Mouse (Mus musculus) liver, embryonic 16.5 days (tissue): ENCODE measurements around the gene Zfp683. TPM values are rescaled to one million over a fixed set of nuclear protein-coding genes. Genes with fewer than 3 reads are reported as not detected.
A peak's percentile ranks its signal among the peaks of the same experiment; 100 is the strongest.

ENCODE experiments used
- ATAC-seq: fragments of 200-750 bp; cut with Nextera tagmentation; 2 replicates; pipeline ENCODE4 v1.8.0; 2017; ENCODE audit warnings: low read depth, mild to moderate bottlenecking, moderate number of reproducible peaks, moderate library complexity
- H3K27ac ChIP-seq: fragments of 300-500 bp; sonication (generic); 2 replicates; pipeline ENCODE4 v1.5.1; 2014; ENCODE audit warnings: mild to moderate bottlenecking, low read length
- H3K27me3 ChIP-seq: fragments of 300-500 bp; sonication (generic); 2 replicates; pipeline ENCODE4 v1.6.1; 2014; ENCODE audit warnings: low read depth, low read length, mixed read lengths; ENCODE audit not compliant: control insufficient read depth, insufficient read depth
- H3K36me3 ChIP-seq: fragments of 300-500 bp; sonication (generic); 2 replicates; pipeline ENCODE4 v1.6.1; 2014; ENCODE audit warnings: mild to moderate bottlenecking; ENCODE audit not compliant: control insufficient read depth, insufficient read depth
- H3K4me1 ChIP-seq: fragments of 300-500 bp; sonication (generic); 2 replicates; pipeline ENCODE4 v1.6.1; 2014; ENCODE audit warnings: low read depth, low read length, mixed read lengths; ENCODE audit not compliant: control insufficient read depth
- H3K4me2 ChIP-seq: fragments of 300-500 bp; sonication (generic); 2 replicates; pipeline ENCODE4 v1.6.1; 2014; ENCODE audit warnings: low read depth, low read length, mixed read lengths
- H3K4me3 ChIP-seq: fragments of 300-500 bp; sonication (generic); 2 replicates; pipeline ENCODE4 v1.5.1; 2014; ENCODE audit warnings: low read depth, mild to moderate bottlenecking, low read length
- H3K9ac ChIP-seq: fragments of 300-500 bp; sonication (generic); 2 replicates; pipeline ENCODE4 v1.6.1; 2014; ENCODE audit warnings: low read depth, low read length
- H3K9me3 ChIP-seq: fragments of 300-500 bp; sonication (generic); replicated peaks from 2 replicates; pipeline ENCODE4 v1.6.1; 2016; ENCODE audit warnings: low read length; ENCODE audit not compliant: control insufficient read depth
- WGBS: fragments of 180-500 bp; shearing (Covaris S2); extraction: QIAGEN DNeasy Blood & Tissue Kit; methylation state at CpG from one replicate; pipeline ENCODE4 v1.1.7; 2014; ENCODE audit not compliant: insufficient replicate concordance; 5-methylcytosine and 5-hydroxymethylcytosine counted together
- polyA plus RNA-seq: library from polyadenylated mRNA; unstranded; fragments of >200 nt; fragmentation: Nextera tagmentation; extraction: Ambion mirVana; gene quantifications from 2 replicates; pipeline ENCODE4 v1.2.1, GENCODE M21; 2015

Zfp683 gene
- polyA plus RNA-seq, 1 experiment from 2014 or later = not detected

- Histone ChIP-seq H3K4me1 (peaks cover 9% of the 10 kb centered on the region), H3K4me2 (no peak overlapping the region), H3K27ac (no peak overlapping the region), H3K9ac (no peak overlapping the region), H3K4me3 (no peak overlapping the region), H3K27me3 (peaks cover 6% of the 10 kb centered on the region), H3K9me3 (no peaks in the 10 kb centered on the region), H3K36me3 (no peaks in the 10 kb centered on the region)
- WGBS = 61% methylated on average over 18 of the region's 18 CpGs
- no peak for ATAC-seq
Observed at GRCm38 (mm10) chr4:134061166-134061830, 7.7 kb downstream of the Zfp683 start.

GRCm38 (mm10) chr4:134061944-134062446, 8.4 kb downstream of the Zfp683 start:
- Histone ChIP-seq H3K27ac (no peak overlapping the region), H3K4me1 (peaks cover 9% of the 10 kb centered on the region), H3K9me3 (no peaks in the 10 kb centered on the region), H3K4me3 (no peak overlapping the region), H3K36me3 (no peaks in the 10 kb centered on the region), H3K27me3 (peaks cover 9% of the 10 kb centered on the region), H3K4me2 (no peak overlapping the region), H3K9ac (no peak overlapping the region)
- 43% methylated on average over 8 of the region's 8 CpGs for WGBS
- 0 out of 2 replicates have a peak, but pooled peaks have one; percentile 24 for ATAC-seq

- WGBS = 32% methylated on average over 8 of the region's 8 CpGs
- H3K9me3 ChIP-seq = no peaks in the 10 kb centered on the region
- peaks cover 9% of the 10 kb centered on the region for H3K4me1 ChIP-seq
- ATAC-seq = no peak
- no peak overlapping the region for H3K4me3 ChIP-seq
- no peak overlapping the region for H3K4me2 ChIP-seq
- H3K27me3 ChIP-seq = peaks cover 9% of the 10 kb centered on the region
- no peak overlapping the region for H3K27ac ChIP-seq
- H3K9ac ChIP-seq = no peak overlapping the region
- no peaks in the 10 kb centered on the region for H3K36me3 ChIP-seq
Observed at GRCm38 (mm10) chr4:134062561-134062960, 8.9 kb downstream of the Zfp683 start.

GRCm38 (mm10) chr4:134065431-134066004, 11.9 kb downstream of the Zfp683 start:
- no peaks in the 10 kb centered on the region for H3K9me3 ChIP-seq
- H3K27ac ChIP-seq = no peak overlapping the region
- H3K4me2 ChIP-seq = no peak overlapping the region
- H3K9ac ChIP-seq = no peak overlapping the region
- H3K4me1 ChIP-seq = peaks cover 9% of the 10 kb centered on the region
- peaks cover 9% of the 10 kb centered on the region for H3K27me3 ChIP-seq
- 28% methylated on average over 23 of the region's 23 CpGs for WGBS
- ATAC-seq = no peak
- H3K36me3 ChIP-seq = no peaks in the 10 kb centered on the region
- H3K4me3 ChIP-seq = no peak overlapping the region

- Histone ChIP-seq H3K9me3 (no peaks in the 10 kb centered on the region), H3K27ac (no peak overlapping the region)
Observed at GRCm38 (mm10) chr4:134067383-134067782, 13.7 kb downstream of the Zfp683 start.

GRCm38 (mm10) chr4:134067833-134068544, 14.4 kb downstream of the Zfp683 start:
- Histone ChIP-seq H3K9ac (no peak overlapping the region), H3K4me1 (no peaks in the 10 kb centered on the region), H3K4me3 (no peak overlapping the region), H3K9me3 (no peaks in the 10 kb centered on the region), H3K27me3 (peaks cover 9% of the 10 kb centered on the region), H3K4me2 (no peak overlapping the region), H3K27ac (no peak overlapping the region), H3K36me3 (no peaks in the 10 kb centered on the region)
- WGBS = 71% methylated on average over 7 of the region's 7 CpGs
- no peak for ATAC-seq

More at GRCm38 (mm10) chr4:134067383-134067782, 13.7 kb downstream of the Zfp683 start:
- Histone ChIP-seq H3K4me2 (no peak overlapping the region), H3K4me3 (no peak overlapping the region), H3K27me3 (peaks cover 9% of the 10 kb centered on the region), H3K4me1 (peaks cover 2% of the 10 kb centered on the region), H3K36me3 (no peaks in the 10 kb centered on the region), H3K9ac (no peak overlapping the region)
- ATAC-seq = peak; percentile 75
- 75% methylated on average over 8 of the region's 8 CpGs for WGBS

GRCm38 (mm10) chr4:134068793-134069580, 15.3 kb downstream of the Zfp683 start:
- H3K9me3 ChIP-seq = no peaks in the 10 kb centered on the region
- no peak overlapping the region for H3K4me2 ChIP-seq
- ATAC-seq = no peak
- no peaks in the 10 kb centered on the region for H3K36me3 ChIP-seq
- no peak overlapping the region for H3K27ac ChIP-seq
- H3K9ac ChIP-seq = no peak overlapping the region
- no peaks in the 10 kb centered on the region for H3K4me1 ChIP-seq
- peaks cover 9% of the 10 kb centered on the region for H3K27me3 ChIP-seq
- no peak overlapping the region for H3K4me3 ChIP-seq
- 67% methylated on average over 4 of the region's 4 CpGs for WGBS

GRCm38 (mm10) chr4:134078694-134079093, 25.1 kb downstream of the Zfp683 start:
- peaks cover 12% of the 10 kb centered on the region for H3K4me1 ChIP-seq

More at GRCm38 (mm10) chr4:134078694-134079093, 25.1 kb downstream of the Zfp683 start:
- Histone ChIP-seq H3K27me3 (peaks cover 13% of the 10 kb centered on the region), H3K4me2 (no peak overlapping the region), H3K9ac (no peak overlapping the region), H3K9me3 (no peaks in the 10 kb centered on the region), H3K36me3 (no peaks in the 10 kb centered on the region), H3K4me3 (no peak overlapping the region), H3K27ac (no peak overlapping the region)
- ATAC-seq = no peak
- 18% methylated on average over 3 of the region's 3 CpGs for WGBS
